Mouse (Mus musculus): ENCODE results near the gene Hpse2. TPM values are rescaled to one million over a fixed set of nuclear protein-coding genes. Genes with fewer than 3 reads are reported as not detected.

The Hpse2 gene
- polyA plus RNA-seq, 1 experiment: not detected

GRCm38 (mm10) chr19:43087216-43087615 lies 300.9 kb downstream of the Hpse2 start:
- H3K9ac ChIP-seq (ENCODE audit: low read depth, poor library complexity, severe bottlenecking): no peak overlapping the region
- TF ChIP-seq POLR2A (IDR thresholded peaks at IDR 0.05; ENCODE audit: insufficient read depth, low read length) (no peak), CTCF (IDR thresholded peaks at IDR 0.05; ENCODE audit: low read depth, low read length) (no peak), EP300 (IDR thresholded peaks at IDR 0.05; ENCODE audit: insufficient read depth, low read depth, low read length) (no peak)
- H3K4me3 ChIP-seq (ENCODE audit: low read depth, low read length): no peak overlapping the region
- H3K4me1 ChIP-seq (ENCODE audit: control insufficient read depth, insufficient read depth, low read length): no peaks in the 10 kb centered on the region
- H3K36me3 ChIP-seq (ENCODE audit: control insufficient read depth, insufficient read depth, low read length, poor library complexity, severe bottlenecking): no peaks in the 10 kb centered on the region
- no peak overlapping the region for H3K27ac ChIP-seq (ENCODE audit: insufficient read depth, low read length)
- no peaks in the 10 kb centered on the region for H3K9me3 ChIP-seq (replicated peaks; ENCODE audit: control insufficient read depth, insufficient read depth, low read length, poor library complexity, severe bottlenecking)
- no peaks in the 10 kb centered on the region for H3K27me3 ChIP-seq (ENCODE audit: control insufficient read depth, insufficient read depth, low read length, poor library complexity, severe bottlenecking)

GRCm38 (mm10) chr19:43064155-43064554 lies 324.0 kb downstream of the Hpse2 start:
- no peaks in the 10 kb centered on the region for H3K27me3 ChIP-seq (ENCODE audit: control insufficient read depth, insufficient read depth, low read length, poor library complexity, severe bottlenecking)
- H3K36me3 ChIP-seq (ENCODE audit: control insufficient read depth, insufficient read depth, low read length, poor library complexity, severe bottlenecking): no peaks in the 10 kb centered on the region
- H3K27ac ChIP-seq (ENCODE audit: insufficient read depth, low read length): no peak overlapping the region
- H3K9me3 ChIP-seq (replicated peaks; ENCODE audit: control insufficient read depth, insufficient read depth, low read length, poor library complexity, severe bottlenecking): no peaks in the 10 kb centered on the region
- H3K9ac ChIP-seq (ENCODE audit: low read depth, poor library complexity, severe bottlenecking): no peak overlapping the region
- TF ChIP-seq EP300 (IDR thresholded peaks at IDR 0.05; ENCODE audit: insufficient read depth, low read depth, low read length) (no peak), CTCF (IDR thresholded peaks at IDR 0.05; ENCODE audit: low read depth, low read length) (no peak), POLR2A (IDR thresholded peaks at IDR 0.05; ENCODE audit: insufficient read depth, low read length) (no peak)
- H3K4me1 ChIP-seq (ENCODE audit: control insufficient read depth, insufficient read depth, low read length): no peaks in the 10 kb centered on the region
- H3K4me3 ChIP-seq (ENCODE audit: low read depth, low read length): no peak overlapping the region

GRCm38 (mm10) chr19:43044506-43044905 lies 343.6 kb downstream of the Hpse2 start:
- Histone ChIP-seq H3K27ac (ENCODE audit: insufficient read depth, low read length) (no peak overlapping the region), H3K27me3 (ENCODE audit: control insufficient read depth, insufficient read depth, low read length, poor library complexity, severe bottlenecking) (no peaks in the 10 kb centered on the region; the same call in 1 of the 2 replicates), H3K4me1 (ENCODE audit: control insufficient read depth, insufficient read depth, low read length) (no peaks in the 10 kb centered on the region), H3K9ac (ENCODE audit: low read depth, poor library complexity, severe bottlenecking) (no peak overlapping the region), H3K9me3 (replicated peaks; ENCODE audit: control insufficient read depth, insufficient read depth, low read length, poor library complexity, severe bottlenecking) (no peaks in the 10 kb centered on the region), H3K36me3 (ENCODE audit: control insufficient read depth, insufficient read depth, low read length, poor library complexity, severe bottlenecking) (no peaks in the 10 kb centered on the region), H3K4me3 (ENCODE audit: low read depth, low read length) (no peak overlapping the region)
- TF ChIP-seq POLR2A (IDR thresholded peaks at IDR 0.05; ENCODE audit: insufficient read depth, low read length): no peak
- TF ChIP-seq EP300 (IDR thresholded peaks at IDR 0.05; ENCODE audit: insufficient read depth, low read depth, low read length): no peak
- TF ChIP-seq CTCF (IDR thresholded peaks at IDR 0.05; ENCODE audit: low read depth, low read length): no peak

- Histone ChIP-seq H3K27me3 (ENCODE audit: control insufficient read depth, insufficient read depth, low read length, poor library complexity, severe bottlenecking) (no peaks in the 10 kb centered on the region), H3K4me1 (ENCODE audit: control insufficient read depth, insufficient read depth, low read length) (no peaks in the 10 kb centered on the region), H3K9ac (ENCODE audit: low read depth, poor library complexity, severe bottlenecking) (no peak overlapping the region), H3K4me3 (ENCODE audit: low read depth, low read length) (no peak overlapping the region), H3K36me3 (ENCODE audit: control insufficient read depth, insufficient read depth, low read length, poor library complexity, severe bottlenecking) (no peaks in the 10 kb centered on the region), H3K27ac (ENCODE audit: insufficient read depth, low read length) (no peak overlapping the region), H3K9me3 (replicated peaks; ENCODE audit: control insufficient read depth, insufficient read depth, low read length, poor library complexity, severe bottlenecking) (no peaks in the 10 kb centered on the region)
- TF ChIP-seq EP300 (IDR thresholded peaks at IDR 0.05; ENCODE audit: insufficient read depth, low read depth, low read length) (no peak), POLR2A (IDR thresholded peaks at IDR 0.05; ENCODE audit: insufficient read depth, low read length) (no peak), CTCF (IDR thresholded peaks at IDR 0.05; ENCODE audit: low read depth, low read length) (no peak)
These were observed 345.4 kb downstream of the Hpse2 start for GRCm38 (mm10) chr19:43042721-43043120.

GRCm38 (mm10) chr19:43042211-43042610 lies 345.9 kb downstream of the Hpse2 start:
- Histone ChIP-seq H3K27ac (ENCODE audit: insufficient read depth, low read length) (no peak overlapping the region), H3K9me3 (replicated peaks; ENCODE audit: control insufficient read depth, insufficient read depth, low read length, poor library complexity, severe bottlenecking) (no peaks in the 10 kb centered on the region), H3K36me3 (ENCODE audit: control insufficient read depth, insufficient read depth, low read length, poor library complexity, severe bottlenecking) (no peaks in the 10 kb centered on the region), H3K27me3 (ENCODE audit: control insufficient read depth, insufficient read depth, low read length, poor library complexity, severe bottlenecking) (no peaks in the 10 kb centered on the region), H3K4me3 (ENCODE audit: low read depth, low read length) (no peak overlapping the region), H3K4me1 (ENCODE audit: control insufficient read depth, insufficient read depth, low read length) (no peaks in the 10 kb centered on the region), H3K9ac (ENCODE audit: low read depth, poor library complexity, severe bottlenecking) (no peak overlapping the region)
- no peak for TF ChIP-seq CTCF (IDR thresholded peaks at IDR 0.05; ENCODE audit: low read depth, low read length)

GRCm38 (mm10) chr19:43036381-43036780 lies 351.8 kb downstream of the Hpse2 start:
- H3K27ac ChIP-seq (ENCODE audit: insufficient read depth, low read length): no peak overlapping the region
- H3K9me3 ChIP-seq (replicated peaks; ENCODE audit: control insufficient read depth, insufficient read depth, low read length, poor library complexity, severe bottlenecking): no peaks in the 10 kb centered on the region
- no peak for TF ChIP-seq CTCF (IDR thresholded peaks at IDR 0.05; ENCODE audit: low read depth, low read length)
- TF ChIP-seq POLR2A (IDR thresholded peaks at IDR 0.05; ENCODE audit: insufficient read depth, low read length): no peak
- no peak for TF ChIP-seq EP300 (IDR thresholded peaks at IDR 0.05; ENCODE audit: insufficient read depth, low read depth, low read length)
- H3K4me1 ChIP-seq (ENCODE audit: control insufficient read depth, insufficient read depth, low read length): no peaks in the 10 kb centered on the region
- H3K27me3 ChIP-seq (ENCODE audit: control insufficient read depth, insufficient read depth, low read length, poor library complexity, severe bottlenecking): no peaks in the 10 kb centered on the region
- H3K4me3 ChIP-seq (ENCODE audit: low read depth, low read length): no peak overlapping the region
- H3K36me3 ChIP-seq (ENCODE audit: control insufficient read depth, insufficient read depth, low read length, poor library complexity, severe bottlenecking): no peaks in the 10 kb centered on the region
- no peak overlapping the region for H3K9ac ChIP-seq (ENCODE audit: low read depth, poor library complexity, severe bottlenecking)
